Mouse (Mus musculus) liver, adult 2 months (tissue): ENCODE measurements at regions not wholly inside any gene's neighbourhood (a gene's known extent, or its start where the extent isn't known, plus 50 kb on each side); places are given as distances from the start of the nearest gene placed in this dataset.

ENCODE experiments used
- DNase-seq: peaks from one replicate; pipeline ENCODE4 v3.0.0-alpha.2; 2011; ENCODE audit warnings: low read depth, low spot score; ENCODE audit errors: extremely low read depth
- H3K27ac ChIP-seq: fragments of 200-500 bp; replicated peaks from 2 replicates; pipeline ENCODE4 v1.5.1; 2012; ENCODE audit warnings: low read depth, mild to moderate bottlenecking, control low read depth, inconsistent platforms, low read length; ENCODE audit not compliant: insufficient read depth
- H3K27me3 ChIP-seq: fragments of 200-500 bp; 2 replicates; pipeline ENCODE4 v1.6.1; 2012; ENCODE audit warnings: mild to moderate bottlenecking, moderate library complexity, low read length, inconsistent platforms; ENCODE audit not compliant: control insufficient read depth, insufficient read depth
- H3K36me3 ChIP-seq: fragments of 200-500 bp; 2 replicates; pipeline ENCODE4 v1.6.1; 2012; ENCODE audit warnings: low read length, inconsistent platforms; ENCODE audit not compliant: control insufficient read depth, insufficient read depth
- H3K4me1 ChIP-seq: fragments of 200-500 bp; 2 replicates; pipeline ENCODE4 v1.6.1; 2011; ENCODE audit warnings: low read length; ENCODE audit not compliant: control insufficient read depth, insufficient read depth
- H3K4me3 ChIP-seq: fragments of 200-500 bp; 2 replicates; pipeline ENCODE4 v1.5.1; 2011; ENCODE audit warnings: low read depth, mild to moderate bottlenecking, control low read depth, low read length, moderate library complexity; ENCODE audit not compliant: insufficient read depth
- H3K79me2 ChIP-seq: fragments of 200-500 bp; 2 replicates; pipeline ENCODE4 v1.6.1; 2012; ENCODE audit warnings: inconsistent platforms, mild to moderate bottlenecking, low read length, moderate library complexity; ENCODE audit not compliant: control insufficient read depth, insufficient read depth
- H3K9ac ChIP-seq: fragments of 200-500 bp; 2 replicates; pipeline ENCODE4 v1.6.1; 2012; ENCODE audit warnings: low read depth, mild to moderate bottlenecking, control low read depth, inconsistent platforms, low read length
- CTCF ChIP-seq: fragments of 200-500 bp; IDR thresholded peaks from 2 replicates; pipeline ENCODE4 v1.5.1; 2011; ENCODE audit warnings: low read depth, low read length, control low read depth
- POLR2A ChIP-seq: fragments of 200-500 bp; IDR thresholded peaks from 2 replicates; pipeline ENCODE4 v1.6.1; 2011; ENCODE audit warnings: low read length, control low read depth; ENCODE audit not compliant: insufficient read depth; ENCODE audit errors: extremely low read depth
- WGBS: fragments of 180-500 bp; shearing (Covaris S2); methylation state at CpG from one replicate; pipeline ENCODE4 v1.1.7; 2018; 5-methylcytosine and 5-hydroxymethylcytosine counted together

DNA sequence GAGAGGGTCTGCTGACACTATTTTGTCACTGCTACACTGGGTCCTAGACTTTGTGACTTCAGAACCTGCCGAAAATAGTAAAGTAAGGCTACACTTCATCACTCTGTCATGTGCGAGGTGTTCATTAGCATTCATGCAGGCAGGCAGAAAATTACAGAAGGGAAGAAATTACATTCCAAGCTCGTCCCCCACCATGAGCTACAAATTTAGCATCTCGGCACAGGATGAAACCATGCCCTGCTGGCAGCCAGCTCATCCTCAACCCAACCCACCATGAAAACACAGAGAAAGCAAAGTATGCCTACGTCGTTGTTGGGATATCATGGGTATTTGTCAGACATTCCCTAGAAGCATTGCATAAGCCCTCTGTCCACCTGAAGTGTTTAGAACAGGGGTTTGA is 103.9 kb downstream of the Kctd12 start:
- Histone ChIP-seq H3K4me1 (no peaks in the 10 kb centered on the region), H3K79me2 (no peaks in the 10 kb centered on the region), H3K27me3 (no peaks in the 10 kb centered on the region), H3K9ac (no peak overlapping the region), H3K27ac (no peak overlapping the region), H3K4me3 (no peak overlapping the region), H3K36me3 (no peaks in the 10 kb centered on the region)
- no peak for TF ChIP-seq CTCF
- no peak for TF ChIP-seq POLR2A
- no peak for DNase-seq
- 86% methylated on average over 6 of the region's 6 CpGs for WGBS

DNA sequence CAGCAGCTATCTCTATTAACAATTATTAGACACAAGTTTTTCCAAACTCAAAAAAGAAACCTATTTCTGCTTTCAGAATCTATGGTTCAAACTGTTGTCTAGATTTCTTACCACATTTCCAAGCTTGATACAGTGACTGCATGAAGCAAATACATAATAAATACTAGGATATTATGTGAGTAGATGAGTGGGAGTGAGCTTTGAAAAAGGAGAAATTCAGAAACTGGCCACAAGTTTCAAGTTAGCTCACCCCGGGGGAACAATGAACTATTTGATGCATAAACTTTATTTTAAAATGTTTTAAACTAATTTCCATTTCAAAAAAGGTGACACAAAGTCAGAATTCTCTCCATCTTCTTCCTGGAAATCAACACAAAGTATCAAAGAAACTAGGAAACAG is 114.3 kb downstream of the Kctd12 start:
- Histone ChIP-seq H3K4me1 (no peaks in the 10 kb centered on the region), H3K27me3 (no peaks in the 10 kb centered on the region), H3K9ac (no peak overlapping the region), H3K4me3 (no peak overlapping the region), H3K36me3 (no peaks in the 10 kb centered on the region), H3K79me2 (no peaks in the 10 kb centered on the region), H3K27ac (no peak overlapping the region)
- WGBS, result 75% methylated on average over 1 of the region's 1 CpGs
- no peak for DNase-seq
- TF ChIP-seq POLR2A (no peak), CTCF (no peak)

DNA sequence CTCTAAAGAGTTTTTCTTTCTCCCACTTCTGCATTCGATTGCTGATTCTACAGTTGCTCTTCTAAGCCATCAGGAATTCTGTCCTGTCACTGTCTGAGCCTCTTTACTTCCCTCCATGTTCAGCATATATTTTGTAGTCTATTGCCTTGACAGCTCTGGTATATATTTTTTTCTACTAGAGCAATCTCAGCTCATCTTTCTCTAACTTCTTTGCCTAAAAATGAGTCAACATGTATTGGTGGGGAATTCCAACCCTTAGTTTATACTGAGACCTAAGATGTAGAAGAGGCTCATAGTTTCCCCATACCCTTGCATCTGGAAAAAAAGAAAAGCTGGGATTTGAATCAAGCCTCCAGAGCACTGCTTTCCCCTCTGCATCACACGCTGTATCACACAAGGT is 114.7 kb downstream of the Kctd12 start:
- TF ChIP-seq POLR2A, result no peak
- TF ChIP-seq CTCF, result no peak
- WGBS, result 63% methylated on average over 2 of the region's 2 CpGs

DNA sequence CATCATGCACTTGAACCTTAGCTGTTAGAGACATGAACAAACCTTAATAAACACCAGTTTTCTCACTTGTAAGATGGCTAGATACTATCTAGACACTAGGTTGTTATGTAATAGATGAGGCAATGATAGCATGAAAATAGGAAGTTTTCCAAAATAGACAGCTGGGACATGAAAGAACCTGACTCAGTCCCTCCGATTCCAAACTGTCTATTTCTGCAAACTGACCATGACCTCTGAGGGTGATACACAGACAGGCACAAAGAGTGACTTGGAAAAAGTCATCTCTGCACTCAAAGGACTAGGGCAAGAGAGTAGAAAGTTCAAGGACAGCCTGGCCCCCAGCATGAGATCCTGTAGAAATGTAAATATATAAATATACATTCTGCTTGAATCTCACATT is 115.9 kb downstream of the Kctd12 start:
- peak; percentile 19 for DNase-seq
- H3K27me3 ChIP-seq, result no peaks in the 10 kb centered on the region
- no peak overlapping the region for H3K27ac ChIP-seq
- 20% methylated on average over 1 of the region's 1 CpGs for WGBS
- H3K79me2 ChIP-seq, result no peaks in the 10 kb centered on the region
- no peak overlapping the region for H3K4me3 ChIP-seq
- H3K9ac ChIP-seq, result no peak overlapping the region
- no peak for TF ChIP-seq CTCF
- no peak for TF ChIP-seq POLR2A
- H3K4me1 ChIP-seq, result no peaks in the 10 kb centered on the region
- H3K36me3 ChIP-seq, result no peaks in the 10 kb centered on the region

More for the DNA sequence above, 114.7 kb downstream of the Kctd12 start:
- Histone ChIP-seq H3K27me3 (no peaks in the 10 kb centered on the region), H3K4me1 (no peaks in the 10 kb centered on the region), H3K79me2 (no peaks in the 10 kb centered on the region), H3K36me3 (no peaks in the 10 kb centered on the region), H3K4me3 (no peak overlapping the region), H3K9ac (no peak overlapping the region), H3K27ac (no peak overlapping the region)
- no peak for DNase-seq

GRCm38 (mm10) chr14:102861694-102862093 is 120.7 kb downstream of the Kctd12 start:
- TF ChIP-seq CTCF (no peak), POLR2A (no peak)
- 93% methylated on average over 1 of the region's 1 CpGs for WGBS
- no peaks in the 10 kb centered on the region for H3K4me1 ChIP-seq
- H3K36me3 ChIP-seq, result no peaks in the 10 kb centered on the region
- H3K9ac ChIP-seq, result no peak overlapping the region
- H3K27me3 ChIP-seq, result no peaks in the 10 kb centered on the region
- DNase-seq, result no peak
- no peak overlapping the region for H3K4me3 ChIP-seq
- H3K79me2 ChIP-seq, result no peaks in the 10 kb centered on the region
- H3K27ac ChIP-seq, result no peak overlapping the region

- H3K36me3 ChIP-seq, result no peaks in the 10 kb centered on the region
- no peaks in the 10 kb centered on the region for H3K4me1 ChIP-seq
- no peaks in the 10 kb centered on the region for H3K27me3 ChIP-seq
- TF ChIP-seq POLR2A, result no peak
- TF ChIP-seq CTCF, result no peak
- no peaks in the 10 kb centered on the region for H3K79me2 ChIP-seq
- no peak overlapping the region for H3K4me3 ChIP-seq
- no peak for DNase-seq
- WGBS, result 83% methylated on average over 4 of the region's 4 CpGs
- no peak overlapping the region for H3K27ac ChIP-seq
- no peak overlapping the region for H3K9ac ChIP-seq
Observed at GRCm38 (mm10) chr14:102859361-102859871, 123.0 kb downstream of the Kctd12 start.
